Mouse (Mus musculus) testis, adult 2 months (tissue): ENCODE data around the gene Rsph9.

Source experiments
- CTCF ChIP-seq: fragments of 200-500 bp; IDR thresholded peaks from 2 replicates; pipeline ENCODE4 v1.5.1; 2012; ENCODE audit warnings: low read depth, mild to moderate bottlenecking, inconsistent platforms, low read length, moderate library complexity; ENCODE audit not compliant: control insufficient read depth, insufficient read depth, insufficient replicate concordance
- POLR2A ChIP-seq: fragments of 200-500 bp; IDR thresholded peaks from 2 replicates; pipeline ENCODE4 v1.6.1; 2012; ENCODE audit warnings: low read depth, mild to moderate bottlenecking, inconsistent platforms, low read length, moderate library complexity; ENCODE audit not compliant: control insufficient read depth

DNA sequence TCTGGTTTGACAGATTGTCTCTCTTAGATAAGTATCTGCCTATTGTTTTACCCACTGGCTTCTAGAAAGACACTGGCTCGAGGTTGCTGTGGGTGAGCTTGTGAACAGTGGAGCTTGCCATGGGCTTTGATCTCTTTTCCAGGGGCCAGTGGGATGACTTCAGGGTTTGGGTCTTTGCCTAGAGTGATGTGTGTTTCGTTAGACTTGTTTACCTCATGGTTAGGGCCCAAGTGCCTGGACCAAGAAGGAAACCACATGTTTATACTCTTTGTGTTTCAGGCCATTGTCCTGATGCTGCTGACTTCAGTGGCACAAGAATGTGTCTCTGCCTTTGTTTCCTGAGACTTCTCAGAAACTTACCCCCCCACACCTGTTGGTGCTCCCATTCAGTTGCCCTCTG, 28.5 kb downstream of the Rsph9 start:
- TF ChIP-seq CTCF (no peak), POLR2A (no peak)
